Mouse (Mus musculus) kidney, postnatal 10 days (tissue): ENCODE results near the gene Btbd11.
"Not testable (repeated sequence)": the region's sequence is repeated elsewhere in the genome, so short reads cannot be mapped to it uniquely, and the experiment has no call there.

ENCODE experiments used
- DNase-seq: peaks from one replicate; pipeline ENCODE4 v3.0.0; 2021; ENCODE audit warnings: mixed read lengths

The Btbd11 gene

GRCm38 (mm10) chr10:85694429-85694828, 307.8 kb downstream of the Btbd11 start:
- not testable (repeated sequence) for DNase-seq

GRCm38 (mm10) chr10:85699721-85700120, 313.1 kb downstream of the Btbd11 start:
- DNase-seq: no peak

- not testable (repeated sequence) for DNase-seq
Observed at GRCm38 (mm10) chr10:85709790-85710189, 323.2 kb downstream of the Btbd11 start.
